In the genomic region with DNA sequence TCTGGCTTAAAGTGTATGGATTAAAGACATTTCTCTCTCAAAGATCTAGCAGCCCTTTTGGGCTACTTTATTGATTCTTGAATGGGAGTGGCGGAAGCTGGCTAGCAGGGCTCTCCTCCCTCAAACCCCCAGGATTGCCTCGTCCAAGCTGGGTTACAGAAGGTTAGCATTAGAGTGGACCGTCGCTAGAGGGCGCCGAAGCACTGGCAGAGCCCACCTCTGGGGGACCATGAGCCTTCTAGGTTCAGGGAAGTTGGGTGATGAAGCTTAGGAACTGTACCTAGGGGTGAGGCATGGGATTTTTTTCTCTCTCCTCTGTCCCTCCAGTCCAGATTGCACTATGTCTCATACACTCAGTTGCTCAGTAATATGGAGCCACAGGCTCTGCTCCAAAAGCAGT, we compare ENCODE assay signal across 8 mouse cellular contexts. TPM values are rescaled to one million over a fixed set of nuclear protein-coding genes. Genes with fewer than 3 reads are reported as not detected.
DNase-seq lines count a peak whose midpoint lies in the region; ATAC-seq and TF ChIP-seq lines count a peak whose summit lies in the region.

No protein-coding gene starts in this region.

- DNase-seq in 3134 (ENCODE audit: extremely low read depth, insufficient read length, low spot score) (peak; percentile 24), ES-CJ7 (ENCODE audit: low read depth, low spot score) (peak; percentile 60)
- peak; percentile 14 for DNase-seq in cerebellum, adult 9-10 months
- peak; percentile 51 to 56 for DNase-seq in frontal cortex, postnatal 25 days (ENCODE audit: low spot score in 2 of 2)
- peak; percentile 63 for DNase-seq in kidney, adult 9 months
- peak in 1 of 3 experiments; percentile 0 for DNase-seq in liver, embryonic 14.5 days (ENCODE audit: low read depth in 3 of 3, low spot score in 3 of 3)
- peak; percentile 31 for DNase-seq in thymus, postnatal 25 days

- H3K4me1 ChIP-seq in liver, embryonic 14.5 days (replicated peaks; ENCODE audit: control insufficient read depth in 2 of 2, insufficient read depth in 2 of 2, low read length in 1 of 2), result no peaks in the 10 kb centered on the region
- peaks cover 8% of the 10 kb centered on the region for H3K4me1 ChIP-seq in neural tube, embryonic 13.5 days (replicated peaks)

- no peak overlapping the region for H3K9ac ChIP-seq in liver, embryonic 14.5 days (replicated peaks)
- no peak overlapping the region for H3K9ac ChIP-seq in neural tube, embryonic 13.5 days

- 3% methylated on average over 6 of the region's 6 CpGs for WGBS in liver, embryonic 14.5 days (ENCODE audit: insufficient replicate concordance)
- 3% methylated on average over 6 of the region's 6 CpGs for WGBS in neural tube, embryonic 13.5 days

- H3K4me3 ChIP-seq in liver, embryonic 14.5 days (ENCODE audit: insufficient read depth in 1 of 2, low read depth in 2 of 2, low read length in 2 of 2), result no peak overlapping the region
- no peak overlapping the region for H3K4me3 ChIP-seq in neural tube, embryonic 13.5 days

- TF ChIP-seq CTCF in liver, embryonic 14.5 days (IDR thresholded peaks at IDR 0.05; ENCODE audit: low read depth), result peak; percentile 68

- H3K27me3 ChIP-seq in liver, embryonic 14.5 days (ENCODE audit: control insufficient read depth, insufficient read depth, low read length), result no peaks in the 10 kb centered on the region; the same call in 1 of the 2 replicates
- H3K27me3 ChIP-seq in neural tube, embryonic 13.5 days, result peaks cover 35% of the 10 kb centered on the region

- TF ChIP-seq EP300 in liver, embryonic 14.5 days (IDR thresholded peaks at IDR 0.05; ENCODE audit: low read depth), result no peak

- no peaks in the 10 kb centered on the region for H3K9me3 ChIP-seq in liver, embryonic 14.5 days (ENCODE audit: control insufficient read depth, low read length)
- no peaks in the 10 kb centered on the region for H3K9me3 ChIP-seq in neural tube, embryonic 13.5 days

- no peaks in the 10 kb centered on the region for H3K36me3 ChIP-seq in liver, embryonic 14.5 days (replicated peaks; ENCODE audit: control insufficient read depth, insufficient read depth, low read depth)
- no peaks in the 10 kb centered on the region for H3K36me3 ChIP-seq in neural tube, embryonic 13.5 days

- H3K4me2 ChIP-seq in liver, embryonic 14.5 days (ENCODE audit: low read depth), result no peak overlapping the region
- H3K4me2 ChIP-seq in neural tube, embryonic 13.5 days, result no peak overlapping the region

- H3K27ac ChIP-seq in liver, embryonic 14.5 days, result no peak overlapping the region
- H3K27ac ChIP-seq in neural tube, embryonic 13.5 days (replicated peaks), result no peak overlapping the region

- ATAC-seq in liver, embryonic 14.5 days (ENCODE audit: insufficient read depth), result no peak
- ATAC-seq in neural tube, embryonic 13.5 days (ENCODE audit: low read depth), result peak; percentile 75

RNA-seq across cellular contexts. Expression of a gene that starts 27.4 kb away (rescaled TPM):
- 0.01 and 0.02 TPM in 2 replicates for polyA plus RNA-seq in liver, embryonic 14.5 days (2012; rRNA removed)
- polyA plus RNA-seq in liver, embryonic 14.5 days (2014; fragmentation: Nextera tagmentation; extraction: Ambion mirVana), result not detected in 2 replicates
- 11.7 and 14.2 TPM in 2 replicates for polyA plus RNA-seq in neural tube, embryonic 13.5 days (2015; fragmentation: Nextera tagmentation; extraction: Ambion mirVana)

Comparison
In these comparisons a context has a peak if more than half of its experiments do, and no peak if none do; other contexts are left out.
1. RNA of a gene that starts 27.4 kb away (polyA plus RNA-seq): 11.7 to 14.2 TPM in neural tube, embryonic 13.5 days; 0.01 to 0.02 TPM in liver, embryonic 14.5 days; every median in the first group is over 10 times any median in the second.